10 mouse cellular contexts compared by ENCODE assay signal in the genomic region with DNA sequence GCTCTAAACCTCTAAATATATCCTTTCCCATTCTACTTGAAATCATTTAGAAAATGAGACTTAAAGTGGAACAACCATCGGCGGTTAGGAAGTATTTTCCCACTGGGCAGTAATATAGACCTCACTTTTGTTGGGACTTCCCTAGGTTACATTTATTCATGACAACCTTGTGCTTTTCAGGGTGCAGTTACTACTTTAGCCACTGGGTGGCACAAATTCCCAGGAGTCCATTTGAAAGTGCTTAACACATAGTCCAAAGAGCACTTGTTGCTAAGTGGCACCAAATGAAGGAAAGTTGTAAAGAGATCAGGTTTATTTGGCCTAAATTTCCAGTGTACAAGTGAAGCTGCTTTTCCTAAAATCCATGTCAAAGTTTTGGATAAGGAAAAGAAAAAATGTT. TPM values are rescaled to one million over a fixed set of nuclear protein-coding genes. Genes with fewer than 3 reads are reported as not detected.
DNase-seq lines count a peak whose midpoint lies in the region; ATAC-seq and TF ChIP-seq lines count a peak whose summit lies in the region.
"Had no signal": no experiment of that assay in that cellular context is flagged by ENCODE, and none has a peak within 500 bp of the region (broad histone marks: within the 10 kb centered on the region; RNA-seq: fewer than 3 reads in every experiment).

No protein-coding gene starts in this region.

- no peaks in the 10 kb centered on the region for H3K4me1 ChIP-seq in intestine, postnatal 0 days (replicated peaks; ENCODE audit: control insufficient read depth, insufficient read depth, low read length)
- H3K4me1 ChIP-seq in intestine, embryonic 16.5 days (ENCODE audit: control insufficient read depth, insufficient read depth, low read length): peaks cover 9% of the 10 kb centered on the region; the same call in 1 of the 2 replicates
- H3K4me1 ChIP-seq in E14TG2a.4 (replicated peaks; ENCODE audit: low read depth, low read length): peaks cover 10% of the 10 kb centered on the region

- TF ChIP-seq CTCF in intestine, postnatal 0 days (IDR thresholded peaks at IDR 0.05; ENCODE audit: low read depth): peak; percentile 86
- peak; percentile 79 for TF ChIP-seq CTCF in E14TG2a.4 (conservative IDR thresholded peaks at IDR 0.05; ENCODE audit: low read length)

- no peak overlapping the region for H3K4me3 ChIP-seq in intestine, postnatal 0 days (ENCODE audit: low read depth, low read length)
- H3K4me3 ChIP-seq in intestine, embryonic 16.5 days (ENCODE audit: low read length): no peak overlapping the region
- no peak overlapping the region for H3K4me3 ChIP-seq in E14TG2a.4 (replicated peaks; ENCODE audit: low read length)
- H3K4me3 ChIP-seq: erythroblast, embryonic 14.5 days had no signal

- no peaks in the 10 kb centered on the region for H3K9me3 ChIP-seq in intestine, postnatal 0 days (ENCODE audit: control insufficient read depth)
- H3K9me3 ChIP-seq in intestine, embryonic 16.5 days (ENCODE audit: control insufficient read depth, low read length): no peaks in the 10 kb centered on the region
- no peaks in the 10 kb centered on the region for H3K9me3 ChIP-seq in E14TG2a.4 (ENCODE audit: low read length)

- peak; percentile 43; the same call in 1 of the 2 replicates for ATAC-seq in intestine, postnatal 0 days
- no peak for ATAC-seq in intestine, embryonic 16.5 days

- H3K9ac ChIP-seq in intestine, postnatal 0 days (ENCODE audit: low read depth, low read length): no peak overlapping the region
- H3K9ac ChIP-seq in intestine, embryonic 16.5 days (ENCODE audit: low read depth, low read length): no peak overlapping the region

- H3K4me2 ChIP-seq in intestine, postnatal 0 days (replicated peaks; ENCODE audit: low read depth): no peak overlapping the region
- no peak overlapping the region for H3K4me2 ChIP-seq in intestine, embryonic 16.5 days (ENCODE audit: low read depth, low read length)

- H3K36me3 ChIP-seq in intestine, postnatal 0 days (ENCODE audit: control insufficient read depth, insufficient read depth): no peaks in the 10 kb centered on the region
- no peaks in the 10 kb centered on the region for H3K36me3 ChIP-seq in intestine, embryonic 16.5 days (ENCODE audit: control insufficient read depth, insufficient read depth, low read length)
- H3K36me3 ChIP-seq in E14TG2a.4 (ENCODE audit: insufficient read depth, low read length): no peaks in the 10 kb centered on the region

- 56% methylated on average over 2 of the region's 2 CpGs for WGBS in intestine, postnatal 0 days
- 53% methylated on average over 2 of the region's 2 CpGs for WGBS in intestine, embryonic 16.5 days
- 25% methylated on average over 2 of the region's 2 CpGs for WGBS in large intestine, adult 2 months

- DNase-seq in adipocyte (ENCODE audit: low spot score): peak; percentile 70
- DNase-seq in embryo, embryonic 11 days: peak; percentile 59
- DNase-seq in large intestine, adult 2 months (ENCODE audit: low read depth, low spot score): peak; percentile 72
- peak; percentile 57 for DNase-seq in mesoderm, embryonic 11.5 days (ENCODE audit: low read depth, low spot score)
- peak; percentile 60 for DNase-seq in thymus, postnatal 25 days

- no peaks in the 10 kb centered on the region for H3K27me3 ChIP-seq in intestine, postnatal 0 days (replicated peaks; ENCODE audit: control insufficient read depth, insufficient read depth, low read length)
- no peaks in the 10 kb centered on the region for H3K27me3 ChIP-seq in intestine, embryonic 16.5 days (replicated peaks; ENCODE audit: control insufficient read depth, insufficient read depth, low read length)
- no peaks in the 10 kb centered on the region for H3K27me3 ChIP-seq in E14TG2a.4 (ENCODE audit: insufficient read depth, low read length)

- H3K27ac ChIP-seq in intestine, postnatal 0 days (ENCODE audit: low read depth, low read length): no peak overlapping the region
- H3K27ac ChIP-seq in intestine, embryonic 16.5 days (ENCODE audit: low read length): no peak overlapping the region

RNA-seq across cellular contexts. Expression of gene Acaca, which starts 12.3 kb away (rescaled TPM):
- 2.5 and 3.1 TPM in 2 replicates for polyA plus RNA-seq in intestine, postnatal 0 days (2015; fragmentation: Nextera tagmentation; extraction: Ambion mirVana)
- polyA plus RNA-seq in intestine, embryonic 16.5 days (2015; fragmentation: Nextera tagmentation; extraction: Ambion mirVana): 8.3 and 8.5 TPM in 2 replicates
- 7.8 and 15.9 TPM in 2 replicates for polyA plus RNA-seq in large intestine, adult 2 months (2012; rRNA removed)

RNA-seq across cellular contexts. Expression of gene Tada2a, which starts 12.4 kb away (rescaled TPM):
- polyA plus RNA-seq in intestine, postnatal 0 days (2015; fragmentation: Nextera tagmentation; extraction: Ambion mirVana): 8.3 and 9.8 TPM in 2 replicates
- polyA plus RNA-seq in intestine, embryonic 16.5 days (2015; fragmentation: Nextera tagmentation; extraction: Ambion mirVana): 20.9 and 23.2 TPM in 2 replicates
- 4.0 and 4.4 TPM in 2 replicates for polyA plus RNA-seq in large intestine, adult 2 months (2012; rRNA removed)

RNA-seq across cellular contexts. Expression of gene Gm11437, which starts 25.5 kb away (rescaled TPM):
- 0.24 TPM in 1 of 2 replicates, not detected in the other for polyA plus RNA-seq in intestine, postnatal 0 days (2015; fragmentation: Nextera tagmentation; extraction: Ambion mirVana)
- 0.17 TPM in 1 of 2 replicates, not detected in the other for polyA plus RNA-seq in intestine, embryonic 16.5 days (2015; fragmentation: Nextera tagmentation; extraction: Ambion mirVana)
- 10.4 and 24.1 TPM in 2 replicates for polyA plus RNA-seq in large intestine, adult 2 months (2012; rRNA removed)
- polyA plus RNA-seq: erythroblast, embryonic 14.5 days; lung, embryonic 16.5 days had no signal
